ENCODE assay signal across 22 mouse cellular contexts in genomic region chr8:123804586-123804985, GRCm38 (mm10). TPM values are rescaled to one million over a fixed set of nuclear protein-coding genes. Genes with fewer than 3 reads are reported as not detected.
A peak's percentile ranks its signal among the peaks of the same experiment; 100 is the strongest.
DNase-seq lines count a peak whose midpoint lies in the region; TF ChIP-seq lines count a peak whose summit lies in the region.
"Had no signal": no experiment of that assay in that cellular context is flagged by ENCODE, and none has a peak within 500 bp of the region (broad histone marks: within the 10 kb centered on the region; RNA-seq: fewer than 3 reads in every experiment).

No protein-coding gene starts in this region.

- H3K27me3 ChIP-seq in cerebellum, adult 2 months (ENCODE audit: control insufficient read depth, insufficient read depth, low read length) = no peaks in the 10 kb centered on the region
- H3K27me3 ChIP-seq: embryonic facial prominence, embryonic 13.5 days; forebrain, embryonic 12.5 days; hindbrain, embryonic 12.5 days; Patski had no signal

- no peak overlapping the region for H3K27ac ChIP-seq in cerebellum, adult 2 months (ENCODE audit: insufficient read depth, low read length)

- WGBS in cerebellum, adult 2 months = 95% methylated on average over 7 of the region's 7 CpGs

- no peak overlapping the region for H3K4me3 ChIP-seq in cerebellum, adult 2 months (replicated peaks; ENCODE audit: insufficient read depth, low read depth, low read length)

- TF ChIP-seq POLR2A in cerebellum, adult 2 months (IDR thresholded peaks at IDR 0.05; ENCODE audit: borderline replicate concordance, insufficient read depth, low read length) = no peak

- H3K4me1 ChIP-seq in cerebellum, adult 2 months (ENCODE audit: control insufficient read depth, insufficient read depth, low read length) = peaks cover 7% of the 10 kb centered on the region

- no peak for TF ChIP-seq CTCF in cerebellum, adult 2 months (IDR thresholded peaks at IDR 0.05; ENCODE audit: borderline replicate concordance, insufficient read depth, low read depth, low read length)

- DNase-seq in cerebellum, adult 9-10 months = peak; percentile 17
- no peak for DNase-seq in cerebellum, adult 2 months
- peak; percentile 33 for DNase-seq in CD4-positive helper T cell, adult 2 months (ENCODE audit: low read depth, low spot score)
- DNase-seq in MN1 (ENCODE audit: low spot score) = peak; percentile 59
- DNase-seq in c-Kit-positive CD71-positive TER-119-positive erythroid progenitor cells, embryonic 14.5 days (ENCODE audit: low spot score) = no peak
- no peak for DNase-seq in kidney, adult 18-20 months
- DNase-seq: adrenal gland, postnatal 10 days; adrenal gland, postnatal 36 days; cerebellum, adult 11-12 months; cerebellum, adult 9-11 months; cerebellum, postnatal 25 days; embryo, embryonic 11 days; forebrain, postnatal 0 days; gastrocnemius, adult 2 months; gastrocnemius, postnatal 14 days; heart, adult 11 months; kidney, adult 11 months; kidney, adult 9 months had no signal

RNA-seq across cellular contexts. Expression of gene Rab4a, which starts 1.2 kb away (rescaled TPM):
- polyA plus RNA-seq in cerebellum, adult 2 months (2012; rRNA removed) = 102 and 111 TPM in 2 replicates

RNA-seq across cellular contexts. Expression of gene Ccsap, which starts 55.4 kb away (rescaled TPM):
- 19.6 and 23.5 TPM in 2 replicates for polyA plus RNA-seq in cerebellum, adult 2 months (2012; rRNA removed)

Comparison
In these comparisons a context has a peak if more than half of its experiments do, and no peak if none do; other contexts are left out.
1. DNase-seq: peak in cerebellum, adult 9-10 months (single experiment), CD4-positive helper T cell, adult 2 months (single experiment) and MN1 (single experiment); none in cerebellum, adult 2 months (0 of 2), c-Kit-positive CD71-positive TER-119-positive erythroid progenitor cells, embryonic 14.5 days (single experiment) and kidney, adult 18-20 months (single experiment).